Mouse (Mus musculus) spleen, postnatal 10 days (tissue): ENCODE results near the gene Dnajc11.

ENCODE experiments used
- DNase-seq, 2 experiments: peaks; one replicate each; pipeline ENCODE4 v3.0.0; 2021 to 2022; ENCODE audit warnings: low spot score in 2 of 2

The Dnajc11 gene

GRCm38 (mm10) chr4:151985886-151986285 is 52.4 kb downstream of the Dnajc11 start:
- no peak for DNase-seq

DNA sequence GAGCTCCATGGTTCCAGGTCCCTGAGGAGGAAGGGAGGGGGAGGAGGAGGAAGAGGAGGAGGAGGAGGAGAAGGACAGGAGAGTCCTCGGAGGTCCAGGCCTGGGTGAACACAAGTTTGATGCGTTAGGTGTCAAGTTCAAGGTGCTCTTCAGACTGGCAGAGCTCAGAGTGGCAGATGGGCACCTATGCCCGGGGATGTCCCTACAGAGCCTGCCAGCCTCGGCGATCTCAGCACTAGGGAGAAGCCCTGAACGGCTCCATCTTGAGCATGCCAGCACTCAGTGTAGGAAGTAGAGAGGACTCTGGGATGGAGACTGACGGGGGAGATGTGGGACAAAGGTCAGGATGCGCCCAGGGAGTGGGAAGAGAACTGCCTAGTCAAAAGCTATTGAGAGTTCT is 53.2 kb downstream of the Dnajc11 start:
- no peak for DNase-seq

DNA sequence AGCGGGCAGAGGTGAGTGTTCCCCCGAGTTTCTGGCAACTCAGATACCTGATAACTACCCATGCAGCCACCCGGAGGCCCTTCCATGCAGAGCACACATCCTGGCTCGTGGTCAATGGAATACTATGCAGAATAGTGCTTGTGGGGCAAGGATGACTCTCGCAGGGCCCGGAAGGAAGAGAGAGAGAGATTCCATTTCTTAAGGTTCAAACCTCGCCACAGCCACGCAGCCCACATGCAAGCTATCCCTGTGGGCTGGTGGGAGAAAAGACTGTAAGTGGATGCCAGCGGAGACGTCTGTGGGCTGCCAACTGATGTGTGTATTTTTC is 54.5 kb downstream of the Dnajc11 start:
- no peak for DNase-seq

DNA sequence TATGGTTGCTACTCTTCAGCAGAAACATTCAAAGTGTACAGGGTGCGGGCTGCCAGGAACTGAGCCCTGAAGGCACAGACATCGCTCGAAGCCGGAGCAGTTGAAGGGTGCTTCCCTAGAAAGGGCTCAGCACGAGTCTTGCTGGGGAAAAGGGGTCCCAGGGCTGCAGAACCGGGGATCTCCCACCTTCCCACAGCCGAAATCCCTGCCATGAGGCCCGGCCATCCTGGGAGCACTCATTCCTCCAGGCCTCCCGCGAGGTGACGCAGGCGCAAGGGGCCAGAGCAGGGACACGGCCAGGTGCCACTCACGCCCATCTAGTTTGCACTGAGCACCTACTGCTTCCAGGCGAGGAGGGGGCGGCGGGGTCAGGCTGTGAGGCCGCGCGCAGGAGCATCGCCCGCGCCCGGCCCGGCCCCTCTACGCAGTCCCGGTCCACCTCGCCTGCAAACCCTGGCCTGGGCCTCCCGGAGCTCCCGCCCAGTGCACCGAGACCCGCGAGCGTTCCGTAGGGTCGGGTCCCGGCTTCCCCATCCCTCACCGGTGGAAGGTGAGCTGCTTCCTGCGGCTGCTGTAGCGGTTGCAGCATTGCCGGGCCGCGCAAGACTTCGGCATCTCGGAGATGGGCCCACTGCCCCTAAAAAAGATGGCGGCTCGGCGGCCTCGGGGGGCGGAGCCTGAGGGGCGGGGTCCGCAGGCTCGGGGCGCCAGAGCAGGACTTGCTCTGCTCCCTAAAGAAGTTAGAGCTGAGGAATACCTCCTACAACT is 55.0 kb downstream of the Dnajc11 start, which contains the start of gene Thap3:
TSS of gene Thap3 (minus strand) at position 656 of the 768 bp plus-strand sequence.
- peak; percentile 69 to 81 for DNase-seq

DNA sequence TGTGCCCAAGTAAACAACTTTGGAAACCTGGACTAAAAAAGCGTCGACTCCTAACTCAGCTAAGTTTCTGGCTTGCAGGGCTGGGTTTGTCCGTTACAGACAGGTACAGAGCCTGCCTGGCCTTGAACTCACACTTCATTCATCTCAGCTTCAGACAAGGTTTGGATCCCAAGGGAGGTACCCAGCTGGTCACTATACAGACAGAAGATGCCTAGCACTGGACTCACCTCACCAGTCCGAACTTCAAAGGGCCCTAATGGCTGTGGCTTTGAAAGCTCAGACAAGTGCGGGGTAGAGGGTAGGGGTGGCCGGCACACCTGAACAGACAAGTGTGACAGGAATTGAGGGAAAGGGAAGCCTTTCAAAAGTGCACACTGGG is 55.6 kb downstream of the Dnajc11 start:
- DNase-seq, result no peak

GRCm38 (mm10) chr4:151992091-151992490 is 58.6 kb downstream of the Dnajc11 start:
- DNase-seq, result no peak

GRCm38 (mm10) chr4:151993035-151993434 is 59.5 kb downstream of the Dnajc11 start:
- DNase-seq, result no peak

- DNase-seq, result peak in 1 of 2 experiments; percentile 56
Observed at GRCm38 (mm10) chr4:151994228-151995171, 61.0 kb downstream of the Dnajc11 start.

- peak in 1 of 2 experiments; percentile 65 for DNase-seq
Observed at GRCm38 (mm10) chr4:151995371-151996172, 62.1 kb downstream of the Dnajc11 start.

DNA sequence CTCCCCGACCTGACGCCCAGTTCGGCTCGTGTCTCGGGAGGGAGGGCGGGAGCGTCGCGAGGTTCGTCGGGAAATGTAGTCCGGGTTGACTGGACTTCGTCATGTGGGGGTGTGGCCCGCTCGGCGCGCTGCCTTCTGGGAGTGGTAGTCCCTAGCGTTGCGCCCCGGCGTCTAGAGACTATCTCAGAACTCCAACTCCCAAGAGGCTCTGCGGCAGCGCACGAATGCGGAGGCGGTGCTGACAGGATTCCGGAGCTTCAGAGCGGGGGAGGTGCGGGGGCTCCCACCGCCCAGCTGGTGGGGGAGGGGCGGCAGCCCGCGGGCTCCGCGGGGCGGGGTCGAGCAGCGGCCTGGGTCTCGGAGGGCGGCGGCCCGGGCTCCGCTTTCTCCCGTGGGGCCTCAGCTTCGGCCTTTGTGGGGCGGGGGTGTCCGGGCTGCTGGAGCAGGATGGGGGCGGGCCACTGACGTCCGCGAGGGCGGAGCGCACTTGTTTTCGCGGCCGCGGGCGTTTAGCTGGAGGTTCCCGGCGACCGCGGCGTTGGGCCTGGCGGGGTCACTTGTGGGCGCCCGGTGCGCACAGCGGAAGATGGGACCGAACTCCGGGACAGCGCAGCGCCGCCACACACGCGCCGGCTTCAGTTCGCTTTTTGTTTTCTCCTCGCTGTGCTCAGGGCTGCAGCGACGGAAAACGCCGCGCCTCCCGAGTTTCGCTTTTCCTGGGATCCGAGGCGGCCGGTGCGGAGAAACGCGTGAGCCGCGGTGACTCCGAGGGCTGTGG is 62.9 kb downstream of the Dnajc11 start, which contains the start of gene Phf13:
TSS of gene Phf13 (minus strand) at position 86 of the 778 bp plus-strand sequence.
- DNase-seq, result peak; percentile 98 to 100

DNA sequence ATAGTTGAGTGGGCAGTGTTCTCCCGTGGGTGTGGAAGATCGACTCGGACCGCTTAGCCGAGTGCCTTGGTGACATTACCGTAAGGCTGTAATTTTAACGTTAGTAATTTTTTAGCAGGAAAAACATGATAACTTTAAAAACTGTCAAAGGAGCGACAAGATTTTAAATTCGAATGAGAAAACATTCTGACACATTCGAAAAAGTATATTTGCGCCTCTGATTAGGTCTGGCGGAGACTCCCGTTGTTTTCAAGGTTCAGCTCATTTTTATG is 63.4 kb downstream of the Dnajc11 start:
- no peak for DNase-seq

GRCm38 (mm10) chr4:151997701-151998100 is 64.2 kb downstream of the Dnajc11 start:
- no peak for DNase-seq

- no peak for DNase-seq
Observed at GRCm38 (mm10) chr4:151999481-151999880, 66.0 kb downstream of the Dnajc11 start.

DNA sequence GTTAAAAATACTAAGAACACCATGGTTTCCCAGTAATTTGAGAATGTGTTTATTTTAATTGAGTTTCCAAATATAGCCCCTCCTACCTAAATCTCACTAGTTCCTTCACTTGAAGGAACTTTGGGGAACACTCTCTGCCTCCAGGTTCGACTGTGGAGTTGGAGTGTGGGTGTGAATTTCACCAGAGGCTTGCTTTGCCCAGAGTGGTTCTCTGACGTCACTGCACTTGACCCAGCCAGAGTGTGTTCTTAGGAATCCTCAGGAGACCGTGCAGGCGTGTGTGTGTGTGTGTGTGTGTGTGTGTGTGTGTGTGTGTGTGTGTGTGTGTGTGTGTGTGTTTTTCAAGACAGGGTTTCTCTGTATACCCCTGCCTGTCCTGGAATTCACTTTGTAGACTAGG is 67.4 kb downstream of the Dnajc11 start:
- DNase-seq, result no peak

GRCm38 (mm10) chr4:152001335-152001734 is 67.8 kb downstream of the Dnajc11 start:
- DNase-seq, result no peak

DNA sequence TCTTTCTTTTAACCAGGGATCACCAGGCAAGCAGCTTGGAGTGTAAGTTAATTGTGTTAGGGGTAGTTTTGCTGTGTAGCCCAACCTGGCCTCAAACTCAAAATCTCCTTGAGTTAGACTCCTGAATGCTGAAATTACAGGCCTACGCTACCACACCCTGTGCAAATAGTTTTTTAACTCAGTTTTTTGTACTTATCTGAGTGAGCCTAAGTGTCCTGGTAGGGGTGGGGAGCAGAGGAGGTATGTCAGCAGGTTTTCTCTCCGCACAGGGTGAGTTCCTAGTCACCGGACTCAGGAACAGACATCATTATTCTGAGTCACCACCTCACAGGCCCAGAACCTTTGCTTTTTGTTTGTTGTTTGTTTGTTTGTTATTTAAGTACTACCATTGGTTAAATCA is 68.6 kb downstream of the Dnajc11 start:
- no peak for DNase-seq

DNA sequence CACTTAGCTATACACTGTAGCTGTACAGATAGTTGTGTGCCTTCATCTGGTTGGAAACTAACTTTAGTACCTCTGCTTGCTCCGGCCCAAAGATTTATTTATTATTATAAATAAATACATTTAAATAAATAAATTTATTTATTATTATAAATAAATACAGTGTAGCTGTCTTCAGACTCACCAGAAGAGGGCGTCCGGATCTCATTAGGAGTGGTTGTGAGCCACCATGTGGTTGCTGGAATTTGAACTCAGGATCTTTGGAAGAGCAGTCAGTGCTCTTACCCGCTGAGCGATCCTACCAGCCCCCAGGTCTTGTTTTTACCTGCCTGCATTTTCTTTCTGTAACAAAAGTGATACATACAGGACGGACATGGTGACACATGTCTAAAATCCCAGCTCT is 72.6 kb downstream of the Dnajc11 start:
- DNase-seq, result no peak

DNA sequence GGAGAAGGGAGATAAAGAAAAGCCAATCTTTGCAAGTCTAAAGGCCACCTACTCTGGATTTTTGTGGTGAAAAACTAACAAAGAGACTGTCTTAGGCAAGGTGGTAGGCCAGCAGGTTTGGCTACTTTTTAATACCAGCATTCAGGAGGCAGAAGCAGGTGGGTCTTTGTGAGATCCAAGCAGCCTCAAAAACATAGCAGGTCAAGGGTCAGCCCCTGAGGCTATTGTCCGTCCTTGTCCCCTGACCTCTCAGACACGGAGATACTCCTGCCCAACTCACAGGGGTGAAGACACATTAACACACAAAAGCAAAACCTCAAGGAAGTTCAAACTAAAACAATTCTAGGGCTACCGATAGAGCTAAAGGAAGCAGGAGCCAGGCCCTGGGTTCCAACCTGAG is 73.3 kb downstream of the Dnajc11 start:
- no peak for DNase-seq

DNA sequence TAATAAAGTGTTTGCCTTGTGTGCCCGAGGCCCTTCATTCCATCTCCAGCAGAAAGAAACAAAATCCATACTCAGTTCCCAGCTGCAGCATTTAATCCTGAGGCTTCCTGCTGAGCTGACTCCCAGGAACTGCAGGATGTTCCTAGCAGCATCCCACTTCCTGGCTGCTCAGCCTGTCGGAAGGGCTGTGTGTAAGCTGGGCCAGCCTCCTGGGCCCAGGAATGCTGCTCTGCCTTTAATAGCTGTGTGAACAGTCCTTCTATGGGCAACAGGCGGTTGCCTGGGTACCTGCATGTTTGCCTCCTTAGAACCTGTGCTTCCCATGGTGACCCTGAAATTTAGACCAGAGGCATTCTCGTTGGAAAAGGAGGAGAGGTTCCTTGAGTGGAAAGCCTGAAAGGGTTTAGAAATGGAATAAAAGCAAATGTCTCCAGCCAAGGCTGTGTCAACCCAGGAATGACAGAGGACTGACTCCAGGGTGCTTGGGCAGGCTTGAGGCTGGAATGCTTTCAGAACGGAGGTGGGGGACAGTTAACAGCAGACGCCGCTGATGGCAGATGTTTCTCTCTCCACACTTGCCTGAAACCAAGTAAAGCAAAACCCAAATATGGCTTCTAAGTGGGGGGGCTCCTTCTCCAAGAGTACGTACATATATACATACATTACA is 74.1 kb downstream of the Dnajc11 start:
- no peak for DNase-seq

- DNase-seq, result no peak
Observed at GRCm38 (mm10) chr4:152008148-152008500, 74.6 kb downstream of the Dnajc11 start.

- DNase-seq, result peak; percentile 84 to 93
Observed at GRCm38 (mm10) chr4:152008622-152009075, 75.2 kb downstream of the Dnajc11 start, which contains the start of gene Klhl21. Gene Klhl21 (plus strand): TSS chr4:152008803.
